Mouse (Mus musculus): ENCODE measurements at regions not wholly inside any gene's neighbourhood (a gene's known extent, or its start where the extent isn't known, plus 50 kb on each side); places are given as distances from the start of the nearest gene placed in this dataset.

- DNase-seq (ENCODE audit: low spot score in 2 of 2), result no peak
Observed at GRCm38 (mm10) chr7:67429008-67429873, 56.6 kb upstream of the Mef2a start.

GRCm38 (mm10) chr7:67428388-67428787, 55.7 kb upstream of the Mef2a start:
- no peak for DNase-seq (ENCODE audit: low spot score in 2 of 2)

- DNase-seq (ENCODE audit: low spot score in 2 of 2), result no peak
Observed at GRCm38 (mm10) chr7:67426076-67426475, 53.4 kb upstream of the Mef2a start.

GRCm38 (mm10) chr7:67425581-67425980, 52.9 kb upstream of the Mef2a start:
- no peak for DNase-seq (ENCODE audit: low spot score in 2 of 2)

- no peak for DNase-seq (ENCODE audit: low spot score in 2 of 2)
Observed at GRCm38 (mm10) chr7:67424810-67425485, 52.3 kb upstream of the Mef2a start.
